Mouse (Mus musculus) 416B (cell line): Measurements from ENCODE around the gene Bola3.

Experiments
- DNase-seq: peaks from one replicate; pipeline ENCODE4 v3.0.0; 2011; ENCODE audit warnings: low read depth

The Bola3 gene

GRCm38 (mm10) chr6:83395544-83396229, 46.7 kb downstream of the Bola3 start:
- no peak for DNase-seq

- no peak for DNase-seq
Observed at GRCm38 (mm10) chr6:83396711-83397110, 47.8 kb downstream of the Bola3 start.

GRCm38 (mm10) chr6:83397728-83398127, 48.8 kb downstream of the Bola3 start:
- no peak for DNase-seq

GRCm38 (mm10) chr6:83399790-83400189, 50.8 kb downstream of the Bola3 start:
- no peak for DNase-seq

- DNase-seq: no peak
Observed at GRCm38 (mm10) chr6:83403481-83403880, 54.5 kb downstream of the Bola3 start.

- no peak for DNase-seq
Observed at GRCm38 (mm10) chr6:83404571-83404970, 55.6 kb downstream of the Bola3 start.

- no peak for DNase-seq
Observed at GRCm38 (mm10) chr6:83405511-83406064, 56.6 kb downstream of the Bola3 start.

- DNase-seq: peak; percentile 53
Observed at GRCm38 (mm10) chr6:83408510-83408909, 59.6 kb downstream of the Bola3 start.
